Mouse (Mus musculus) thymus, adult 2 months (tissue): ENCODE results near the gene Ccdc86. TPM values are rescaled to one million over a fixed set of nuclear protein-coding genes. Genes with fewer than 3 reads are reported as not detected.

Experiments
- DNase-seq: peaks from one replicate; pipeline ENCODE4 v3.0.0; 2021
- H3K27ac ChIP-seq: fragments of 200-500 bp; 2 replicates; pipeline ENCODE4 v1.5.1; 2012; ENCODE audit warnings: low read length, control low read depth; ENCODE audit not compliant: control insufficient read depth, insufficient read depth
- H3K27me3 ChIP-seq: fragments of 200-500 bp; 2 replicates; pipeline ENCODE4 v1.6.1; 2012; ENCODE audit warnings: mild to moderate bottlenecking, low read length, moderate library complexity, mixed read lengths; ENCODE audit not compliant: control insufficient read depth, insufficient read depth
- H3K36me3 ChIP-seq: fragments of 200-500 bp; 2 replicates; pipeline ENCODE4 v1.6.1; 2012; ENCODE audit warnings: mild to moderate bottlenecking, low read length, moderate library complexity; ENCODE audit not compliant: control insufficient read depth, insufficient read depth
- H3K4me1 ChIP-seq: fragments of 200-500 bp; replicated peaks from 2 replicates; pipeline ENCODE4 v1.6.1; 2012; ENCODE audit warnings: low read length; ENCODE audit not compliant: control insufficient read depth, insufficient read depth
- H3K4me3 ChIP-seq: fragments of 200-500 bp; 2 replicates; pipeline ENCODE4 v1.5.1; 2012; ENCODE audit warnings: mild to moderate bottlenecking, low read length, control low read depth, moderate library complexity; ENCODE audit not compliant: control insufficient read depth, insufficient read depth
- CTCF ChIP-seq: fragments of 200-500 bp; IDR thresholded peaks from 2 replicates; pipeline ENCODE4 v1.5.1; 2012; ENCODE audit warnings: mild to moderate bottlenecking, control low read depth, low read length, moderate library complexity, borderline replicate concordance; ENCODE audit not compliant: control insufficient read depth, poor library complexity, insufficient read depth; ENCODE audit errors: extremely low read depth
- POLR2A ChIP-seq: fragments of 200-500 bp; IDR thresholded peaks from 2 replicates; pipeline ENCODE4 v1.6.1; 2012; ENCODE audit warnings: mild to moderate bottlenecking, low read length, control low read depth, moderate library complexity; ENCODE audit not compliant: control insufficient read depth, poor library complexity, insufficient read depth; ENCODE audit errors: extremely low read depth
- WGBS: fragments of 180-500 bp; shearing (Covaris S2); methylation state at CpG from one replicate; pipeline ENCODE4 v1.1.7; 2018; 5-methylcytosine and 5-hydroxymethylcytosine counted together
- polyA plus RNA-seq: library from polyadenylated mRNA; depleted of rRNA; stranded (reverse); fragments of >200 nt; gene quantifications from 2 replicates; pipeline ENCODE4 v1.2.3, GENCODE M21; 2012

Ccdc86 gene
- polyA plus RNA-seq, 1 experiment = 5.8 TPM

- 96% methylated on average over 10 of the region's 10 CpGs for WGBS
- H3K4me1 ChIP-seq = no peaks in the 10 kb centered on the region
- no peaks in the 10 kb centered on the region for H3K36me3 ChIP-seq
- H3K4me3 ChIP-seq = no peak overlapping the region
- no peak for DNase-seq
- TF ChIP-seq POLR2A (no peak), CTCF (no peak)
- peaks cover 9% of the 10 kb centered on the region; the same call in 1 of the 2 replicates for H3K27me3 ChIP-seq
- H3K27ac ChIP-seq = no peak overlapping the region
Measured at GRCm38 (mm10) chr19:10918321-10918991, 30.6 kb downstream of the Ccdc86 start.

- Histone ChIP-seq H3K27me3 (peaks cover 9% of the 10 kb centered on the region; the same call in 1 of the 2 replicates), H3K4me1 (no peaks in the 10 kb centered on the region), H3K4me3 (no peak overlapping the region), H3K36me3 (no peaks in the 10 kb centered on the region), H3K27ac (no peak overlapping the region)
- 69% methylated on average over 5 of the region's 5 CpGs for WGBS
- TF ChIP-seq CTCF (no peak), POLR2A (no peak)
- DNase-seq = no peak
Measured at GRCm38 (mm10) chr19:10916506-10916905, 32.6 kb downstream of the Ccdc86 start.

GRCm38 (mm10) chr19:10914870-10915269 lies 34.2 kb downstream of the Ccdc86 start:
- 6% methylated on average over 2 of the region's 2 CpGs for WGBS
- no peak for DNase-seq
- Histone ChIP-seq H3K36me3 (no peaks in the 10 kb centered on the region), H3K4me3 (no peak overlapping the region), H3K27me3 (peaks cover 9% of the 10 kb centered on the region; the same call in 1 of the 2 replicates), H3K27ac (no peak overlapping the region), H3K4me1 (no peaks in the 10 kb centered on the region)
- TF ChIP-seq POLR2A = no peak
- no peak for TF ChIP-seq CTCF

- 3% methylated on average over 7 of the region's 7 CpGs for WGBS
- no peaks in the 10 kb centered on the region for H3K36me3 ChIP-seq
- H3K4me3 ChIP-seq = no peak overlapping the region
- no peak for DNase-seq
- no peaks in the 10 kb centered on the region for H3K4me1 ChIP-seq
- TF ChIP-seq POLR2A = no peak
- no peak for TF ChIP-seq CTCF
- peaks cover 9% of the 10 kb centered on the region; the same call in 1 of the 2 replicates for H3K27me3 ChIP-seq
- no peak overlapping the region for H3K27ac ChIP-seq
Measured at GRCm38 (mm10) chr19:10914291-10914690, 34.8 kb downstream of the Ccdc86 start.

- H3K4me1 ChIP-seq = no peaks in the 10 kb centered on the region
- 95% methylated on average over 6 of the region's 6 CpGs for WGBS
- H3K27ac ChIP-seq = no peak overlapping the region
- peaks cover 17% of the 10 kb centered on the region for H3K36me3 ChIP-seq
- no peak for DNase-seq
- H3K27me3 ChIP-seq = no peaks in the 10 kb centered on the region; the same call in 1 of the 2 replicates
- TF ChIP-seq CTCF (no peak), POLR2A (no peak)
- H3K4me3 ChIP-seq = no peak overlapping the region
Measured at GRCm38 (mm10) chr19:10909087-10909721, 39.9 kb downstream of the Ccdc86 start.

GRCm38 (mm10) chr19:10907891-10908290 lies 41.2 kb downstream of the Ccdc86 start:
- Histone ChIP-seq H3K4me3 (no peak overlapping the region), H3K27ac (no peak overlapping the region), H3K4me1 (no peaks in the 10 kb centered on the region), H3K36me3 (peaks cover 31% of the 10 kb centered on the region), H3K27me3 (no peaks in the 10 kb centered on the region)
- WGBS = 61% methylated on average over 3 of the region's 3 CpGs
- TF ChIP-seq CTCF (no peak), POLR2A (no peak)
- DNase-seq = peak; percentile 57

GRCm38 (mm10) chr19:10905728-10906000 lies 43.4 kb downstream of the Ccdc86 start:
- H3K27ac ChIP-seq = no peak overlapping the region
- 97% methylated on average over 5 of the region's 5 CpGs for WGBS

More at GRCm38 (mm10) chr19:10905728-10906000, 43.4 kb downstream of the Ccdc86 start:
- Histone ChIP-seq H3K27me3 (no peaks in the 10 kb centered on the region), H3K36me3 (peaks cover 52% of the 10 kb centered on the region), H3K4me1 (no peaks in the 10 kb centered on the region), H3K4me3 (no peak overlapping the region)
- no peak for DNase-seq
- no peak for TF ChIP-seq CTCF
- no peak for TF ChIP-seq POLR2A
